Mouse (Mus musculus) E14TG2a.4 (cell line): Measurements from ENCODE around the gene Olfr1369-ps1.

ENCODE experiments used
- CTCF ChIP-seq: conservative IDR thresholded peaks from 2 replicates; pipeline ENCODE4 v1.5.1; 2014; ENCODE audit warnings: low read length
- NANOG ChIP-seq: IDR thresholded peaks from 2 replicates; pipeline ENCODE4 v1.6.1; 2014; ENCODE audit warnings: borderline replicate concordance, low read length, mixed read lengths
- POU5F1 ChIP-seq: IDR thresholded peaks from 2 replicates; pipeline ENCODE4 v1.6.1; 2014; ENCODE audit warnings: low read length, borderline replicate concordance

- TF ChIP-seq CTCF = no peak
- no peak for TF ChIP-seq NANOG
- no peak for TF ChIP-seq POU5F1
Observed at GRCm38 (mm10) chr13:21168371-21169011, 57.2 kb downstream of the Olfr1369-ps1 start.
